Mouse (Mus musculus) hindbrain, postnatal 0 days (tissue): ENCODE results near the gene Vps4a. TPM values are rescaled to one million over a fixed set of nuclear protein-coding genes. Genes with fewer than 3 reads are reported as not detected.
A peak's percentile ranks its signal among the peaks of the same experiment; 100 is the strongest.
"Not testable (repeated sequence)": the region's sequence is repeated elsewhere in the genome, so short reads cannot be mapped to it uniquely, and the experiment has no call there.

ENCODE experiments used
- ATAC-seq: fragments of 200-750 bp; cut with Nextera tagmentation; 2 replicates; pipeline ENCODE4 v1.8.0; 2017; ENCODE audit warnings: mild to moderate bottlenecking, moderate TSS enrichment, moderate library complexity
- DNase-seq: peaks from one replicate; pipeline ENCODE4 v3.0.0-alpha.2; 2015; ENCODE audit warnings: low spot score
- H3K27ac ChIP-seq: fragments of 300-500 bp; sonication (generic); 2 replicates; pipeline ENCODE4 v1.5.1; 2014; ENCODE audit warnings: mild to moderate bottlenecking
- H3K27me3 ChIP-seq: fragments of 300-500 bp; sonication (generic); 2 replicates; pipeline ENCODE4 v1.6.1; 2014; ENCODE audit warnings: low read length, mixed read lengths; ENCODE audit not compliant: insufficient read depth
- H3K36me3 ChIP-seq: fragments of 300-500 bp; sonication (generic); 2 replicates; pipeline ENCODE4 v1.6.1; 2014; ENCODE audit warnings: low read length, mixed read lengths; ENCODE audit not compliant: insufficient read depth
- H3K4me1 ChIP-seq: fragments of 300-500 bp; sonication (generic); 2 replicates; pipeline ENCODE4 v1.6.1; 2014; ENCODE audit warnings: antibody characterized with exemption, low read length, mixed read lengths; ENCODE audit not compliant: insufficient read depth
- H3K4me2 ChIP-seq: fragments of 300-500 bp; sonication (generic); 2 replicates; pipeline ENCODE4 v1.6.1; 2014; ENCODE audit warnings: low read depth, mild to moderate bottlenecking, low read length, moderate library complexity, mixed read lengths
- H3K4me3 ChIP-seq: fragments of 300-500 bp; sonication (generic); 2 replicates; pipeline ENCODE4 v1.5.1; 2014; ENCODE audit warnings: low read length
- H3K9ac ChIP-seq: fragments of 300-500 bp; sonication (generic); replicated peaks from 2 replicates; pipeline ENCODE4 v1.6.1; 2014; ENCODE audit warnings: mild to moderate bottlenecking, low read length, moderate library complexity, mixed read lengths
- H3K9me3 ChIP-seq: fragments of 300-500 bp; sonication (generic); 2 replicates; pipeline ENCODE4 v1.6.1; 2016; ENCODE audit warnings: low read length, mixed read lengths
- CTCF ChIP-seq: IDR thresholded peaks from 2 replicates; pipeline ENCODE4 v1.5.1; 2016; ENCODE audit warnings: antibody characterized with exemption, control low read depth, low read depth
- WGBS: fragments of 180-500 bp; shearing (Covaris S2); extraction: QIAGEN DNeasy Blood & Tissue Kit; methylation state at CpG from one replicate; pipeline ENCODE4 v1.1.7; 2014; 5-methylcytosine and 5-hydroxymethylcytosine counted together
- polyA plus RNA-seq: library from polyadenylated mRNA; unstranded; fragments of >200 nt; fragmentation: Nextera tagmentation; extraction: Ambion mirVana; gene quantifications from 2 replicates; pipeline ENCODE4 v1.2.1, GENCODE M21; 2015
- total RNA-seq: library from RNA; depleted of rRNA; stranded (reverse); fragments of >200 nt; gene quantifications from 2 replicates; pipeline ENCODE4 v1.2.3, GENCODE M21; 2014; rRNA removed

Gene Vps4a
- total RNA-seq (81.6 and 92.3 TPM in 2 replicates), polyA plus RNA-seq (153 and 155 TPM in 2 replicates)

- TF ChIP-seq CTCF: peak; percentile 81
- H3K27ac ChIP-seq: peak within 1 kb of the TSS; percentile 84
- peak within 1 kb of the TSS; percentile 99 for H3K4me3 ChIP-seq
- DNase-seq (peak; percentile 96), ATAC-seq (peak; percentile 97)
- peak within 1 kb of the TSS; percentile 89 for H3K4me2 ChIP-seq
- peaks cover 11% of the 10 kb centered on the region; the same call in 1 of the 2 replicates for H3K4me1 ChIP-seq
- 5% methylated on average over 57 of the region's 66 CpGs for WGBS
- no peaks in the 10 kb centered on the region for H3K27me3 ChIP-seq
- H3K9ac ChIP-seq: peak within 1 kb of the TSS; percentile 96
- H3K9me3 ChIP-seq: no peaks in the 10 kb centered on the region
- H3K36me3 ChIP-seq: no peaks in the 10 kb centered on the region
These were observed at the start of gene Vps4a for GRCm38 (mm10) chr8:107030650-107031576. Gene Vps4a, plus strand, starts transcription at chr8:107031222.

GRCm38 (mm10) chr8:106985404-106985821 lies 45.6 kb upstream of the Vps4a start:
- Histone ChIP-seq H3K4me3 (no peak overlapping the region), H3K9ac (no peak overlapping the region), H3K27ac (peak overlapping the region; percentile 54), H3K9me3 (no peaks in the 10 kb centered on the region), H3K36me3 (no peaks in the 10 kb centered on the region), H3K4me1 (no peaks in the 10 kb centered on the region), H3K27me3 (no peaks in the 10 kb centered on the region), H3K4me2 (0 out of 2 replicates have a peak overlapping the region, but pooled peaks have one; percentile 7)
- no peak for TF ChIP-seq CTCF
- DNase-seq: peak; percentile 56
- ATAC-seq: peak; percentile 51; the same call in 1 of the 2 replicates
- WGBS: 51% methylated on average over 9 of the region's 9 CpGs

GRCm38 (mm10) chr8:106985951-106986350 lies 45.1 kb upstream of the Vps4a start:
- Histone ChIP-seq H3K9me3 (no peaks in the 10 kb centered on the region), H3K4me3 (no peak overlapping the region), H3K4me1 (no peaks in the 10 kb centered on the region), H3K9ac (no peak overlapping the region), H3K36me3 (no peaks in the 10 kb centered on the region), H3K27ac (peak overlapping the region; percentile 41; the same call in 1 of the 2 replicates), H3K27me3 (no peaks in the 10 kb centered on the region), H3K4me2 (no peak overlapping the region)
- ATAC-seq (no peak), DNase-seq (peak; percentile 11)
- TF ChIP-seq CTCF: no peak

- H3K27ac ChIP-seq: no peak overlapping the region
- no peak overlapping the region for H3K4me3 ChIP-seq
- no peaks in the 10 kb centered on the region for H3K27me3 ChIP-seq
- no peak overlapping the region for H3K9ac ChIP-seq
- no peak overlapping the region for H3K4me2 ChIP-seq
- peaks cover 4% of the 10 kb centered on the region; the same call in 1 of the 2 replicates for H3K36me3 ChIP-seq
- ATAC-seq (no peak), DNase-seq (no peak)
- H3K4me1 ChIP-seq: no peaks in the 10 kb centered on the region
- H3K9me3 ChIP-seq: no peaks in the 10 kb centered on the region
- no peak for TF ChIP-seq CTCF
These were observed 43.5 kb upstream of the Vps4a start for GRCm38 (mm10) chr8:106987557-106987956.

- Histone ChIP-seq H3K4me3 (no peak overlapping the region), H3K4me2 (no peak overlapping the region), H3K27ac (no peak overlapping the region), H3K9me3 (no peaks in the 10 kb centered on the region), H3K9ac (no peak overlapping the region), H3K4me1 (no peaks in the 10 kb centered on the region), H3K27me3 (no peaks in the 10 kb centered on the region), H3K36me3 (peaks cover 4% of the 10 kb centered on the region; the same call in 1 of the 2 replicates)
- DNase-seq (no peak), ATAC-seq (no peak)
- 94% methylated on average over 7 of the region's 7 CpGs for WGBS
- no peak for TF ChIP-seq CTCF
These were observed 39.6 kb upstream of the Vps4a start for GRCm38 (mm10) chr8:106991393-106991792.

GRCm38 (mm10) chr8:106996339-106996738 lies 34.7 kb upstream of the Vps4a start:
- H3K9me3 ChIP-seq, H3K4me2 ChIP-seq, DNase-seq, H3K4me1 ChIP-seq, ATAC-seq, H3K36me3 ChIP-seq, H3K4me3 ChIP-seq, H3K27me3 ChIP-seq, H3K9ac ChIP-seq, H3K27ac ChIP-seq: not testable (repeated sequence)
- WGBS: 84% methylated on average over 4 of the region's 4 CpGs

- TF ChIP-seq CTCF: no peak
- no peak overlapping the region for H3K4me2 ChIP-seq
- no peaks in the 10 kb centered on the region for H3K4me1 ChIP-seq
- no peak overlapping the region for H3K4me3 ChIP-seq
- WGBS: 86% methylated on average over 4 of the region's 4 CpGs
- no peaks in the 10 kb centered on the region for H3K27me3 ChIP-seq
- ATAC-seq (no peak), DNase-seq (no peak)
- H3K9ac ChIP-seq: no peak overlapping the region
- no peaks in the 10 kb centered on the region for H3K9me3 ChIP-seq
- H3K27ac ChIP-seq: no peak overlapping the region
- no peaks in the 10 kb centered on the region for H3K36me3 ChIP-seq
These were observed 33.6 kb upstream of the Vps4a start for GRCm38 (mm10) chr8:106997416-106997815.
